Mouse (Mus musculus): Measurements from ENCODE around the gene Kdm2a.

GRCm38 (mm10) chr19:4268566-4269361, 129.3 kb downstream of the Kdm2a start, which contains the start of gene Ssh3:
- TF ChIP-seq CTCF (IDR thresholded peaks at IDR 0.05; ENCODE audit: borderline replicate concordance, control insufficient read depth, extremely low read depth, insufficient read depth, low read length, poor library complexity) (no peak), POLR2A (IDR thresholded peaks at IDR 0.05; ENCODE audit: control insufficient read depth, extremely low read depth, insufficient read depth, low read length, poor library complexity) (0 out of 2 replicates have a peak, but pooled peaks have one; percentile 24)
